In genomic region chr9:86449581-86449980, GRCm38 (mm10) we compare ENCODE assay signal across 9 mouse cellular contexts. TPM values are rescaled to one million over a fixed set of nuclear protein-coding genes. Genes with fewer than 3 reads are reported as not detected.
DNase-seq lines count a peak whose midpoint lies in the region; ATAC-seq and TF ChIP-seq lines count a peak whose summit lies in the region.
"Had no signal": no experiment of that assay in that cellular context is flagged by ENCODE, and none has a peak within 500 bp of the region (broad histone marks: within the 10 kb centered on the region; RNA-seq: fewer than 3 reads in every experiment).

No protein-coding gene starts in this region.

- no peak overlapping the region for H3K4me2 ChIP-seq in embryonic facial prominence, embryonic 14.5 days (ENCODE audit: low read depth, low read length)
- no peak overlapping the region for H3K4me2 ChIP-seq in kidney, embryonic 14.5 days (replicated peaks; ENCODE audit: low read depth, low read length)
- no peak overlapping the region for H3K4me2 ChIP-seq in liver, embryonic 14.5 days (ENCODE audit: low read depth)
- H3K4me2 ChIP-seq in neural tube, embryonic 13.5 days = 0 out of 2 replicates have a peak overlapping the region, but pooled peaks have one; percentile 25
- H3K4me2 ChIP-seq: embryonic facial prominence, embryonic 15.5 days had no signal

- peaks cover 5% of the 10 kb centered on the region; the same call in 1 of the 2 replicates for H3K27me3 ChIP-seq in embryonic facial prominence, embryonic 14.5 days (replicated peaks; ENCODE audit: control insufficient read depth, insufficient read depth, low read length)
- H3K27me3 ChIP-seq in kidney, embryonic 14.5 days (ENCODE audit: control insufficient read depth, insufficient read depth, low read length) = no peaks in the 10 kb centered on the region
- H3K27me3 ChIP-seq in liver, embryonic 14.5 days (ENCODE audit: control insufficient read depth, insufficient read depth, low read length) = no peaks in the 10 kb centered on the region
- no peaks in the 10 kb centered on the region for H3K27me3 ChIP-seq in neural tube, embryonic 13.5 days
- H3K27me3 ChIP-seq in testis, adult 2 months (ENCODE audit: control insufficient read depth, insufficient read depth, low read length) = no peaks in the 10 kb centered on the region
- H3K27me3 ChIP-seq: embryonic facial prominence, embryonic 15.5 days had no signal

- peak; percentile 68 for ATAC-seq in embryonic facial prominence, embryonic 14.5 days (ENCODE audit: low read depth)
- peak; percentile 66 for ATAC-seq in kidney, embryonic 14.5 days (ENCODE audit: low FRiP score, low TSS enrichment)
- 0 out of 2 replicates have a peak, but pooled peaks have one; percentile 37 for ATAC-seq in liver, embryonic 14.5 days (ENCODE audit: insufficient read depth)
- ATAC-seq in neural tube, embryonic 13.5 days (ENCODE audit: low read depth) = peak; percentile 66; the same call in 1 of the 2 replicates

- 3% methylated on average over 11 of the region's 11 CpGs for WGBS in embryonic facial prominence, embryonic 14.5 days
- WGBS in kidney, embryonic 14.5 days = 3% methylated on average over 11 of the region's 11 CpGs
- 11% methylated on average over 11 of the region's 11 CpGs for WGBS in liver, embryonic 14.5 days (ENCODE audit: insufficient replicate concordance)
- 4% methylated on average over 11 of the region's 11 CpGs for WGBS in neural tube, embryonic 13.5 days

- TF ChIP-seq EP300 in liver, embryonic 14.5 days (IDR thresholded peaks at IDR 0.05; ENCODE audit: low read depth) = no peak

- H3K9ac ChIP-seq in embryonic facial prominence, embryonic 14.5 days (ENCODE audit: low read depth, low read length) = no peak overlapping the region
- H3K9ac ChIP-seq in kidney, embryonic 14.5 days (ENCODE audit: low read depth, low read length) = no peak overlapping the region
- H3K9ac ChIP-seq in liver, embryonic 14.5 days (replicated peaks) = no peak overlapping the region
- no peak overlapping the region for H3K9ac ChIP-seq in neural tube, embryonic 13.5 days
- H3K9ac ChIP-seq: embryonic facial prominence, embryonic 15.5 days had no signal

- peak; percentile 96 for TF ChIP-seq CTCF in liver, embryonic 14.5 days (IDR thresholded peaks at IDR 0.05; ENCODE audit: low read depth)
- TF ChIP-seq CTCF in testis, adult 2 months (IDR thresholded peaks at IDR 0.05; ENCODE audit: control insufficient read depth, insufficient read depth, insufficient replicate concordance, low read depth, low read length) = peak; percentile 94

- H3K4me3 ChIP-seq in embryonic facial prominence, embryonic 14.5 days (ENCODE audit: low read depth, low read length) = no peak overlapping the region
- no peak overlapping the region for H3K4me3 ChIP-seq in kidney, embryonic 14.5 days (ENCODE audit: low read length)
- H3K4me3 ChIP-seq in liver, embryonic 14.5 days (ENCODE audit: insufficient read depth in 1 of 2, low read depth in 2 of 2, low read length in 2 of 2) = no peak overlapping the region
- H3K4me3 ChIP-seq in neural tube, embryonic 13.5 days = no peak overlapping the region
- H3K4me3 ChIP-seq in testis, adult 2 months (ENCODE audit: control insufficient read depth, low read depth, low read length) = no peak overlapping the region
- H3K4me3 ChIP-seq: embryonic facial prominence, embryonic 15.5 days had no signal

- no peaks in the 10 kb centered on the region for H3K4me1 ChIP-seq in embryonic facial prominence, embryonic 14.5 days (ENCODE audit: control insufficient read depth, insufficient read depth, low read length)
- H3K4me1 ChIP-seq in kidney, embryonic 14.5 days (ENCODE audit: control insufficient read depth, insufficient read depth, low read length) = peaks cover 11% of the 10 kb centered on the region; the same call in 1 of the 2 replicates
- H3K4me1 ChIP-seq in liver, embryonic 14.5 days (replicated peaks; ENCODE audit: control insufficient read depth in 2 of 2, insufficient read depth in 2 of 2, low read length in 1 of 2) = peaks cover 0 to 3% of the 10 kb centered on the region in 2 experiments; a peak in 1 of 4 replicates
- H3K4me1 ChIP-seq in neural tube, embryonic 13.5 days (replicated peaks) = peaks cover 7% of the 10 kb centered on the region
- no peaks in the 10 kb centered on the region for H3K4me1 ChIP-seq in testis, adult 2 months (ENCODE audit: control insufficient read depth, insufficient read depth, low read length)

- H3K9me3 ChIP-seq in embryonic facial prominence, embryonic 14.5 days (ENCODE audit: control insufficient read depth, low read length) = no peaks in the 10 kb centered on the region
- no peaks in the 10 kb centered on the region; the same call in 1 of the 2 replicates for H3K9me3 ChIP-seq in kidney, embryonic 14.5 days (ENCODE audit: control insufficient read depth, low read length)
- no peaks in the 10 kb centered on the region for H3K9me3 ChIP-seq in liver, embryonic 14.5 days (ENCODE audit: control insufficient read depth, low read length)
- H3K9me3 ChIP-seq in neural tube, embryonic 13.5 days = 0 out of 2 replicates have a peak, but pooled peaks cover 4% of the 10 kb centered on the region
- H3K9me3 ChIP-seq: embryonic facial prominence, embryonic 15.5 days had no signal

- TF ChIP-seq POLR2A in testis, adult 2 months (IDR thresholded peaks at IDR 0.05; ENCODE audit: control insufficient read depth, low read depth, low read length) = no peak

- no peaks in the 10 kb centered on the region for H3K36me3 ChIP-seq in embryonic facial prominence, embryonic 14.5 days (ENCODE audit: control insufficient read depth, insufficient read depth, low read length)
- no peaks in the 10 kb centered on the region for H3K36me3 ChIP-seq in kidney, embryonic 14.5 days (ENCODE audit: control insufficient read depth, insufficient read depth, low read length)
- H3K36me3 ChIP-seq in liver, embryonic 14.5 days (replicated peaks; ENCODE audit: control insufficient read depth, insufficient read depth, low read depth) = no peaks in the 10 kb centered on the region
- no peaks in the 10 kb centered on the region for H3K36me3 ChIP-seq in neural tube, embryonic 13.5 days
- H3K36me3 ChIP-seq in testis, adult 2 months (ENCODE audit: control insufficient read depth, insufficient read depth, low read length) = no peaks in the 10 kb centered on the region
- H3K36me3 ChIP-seq: embryonic facial prominence, embryonic 15.5 days had no signal

- DNase-seq in CD4-positive helper T cell, adult 2 months (ENCODE audit: low read depth, low spot score) = peak; percentile 54
- peak; percentile 37 to 61 for DNase-seq in adrenal gland, postnatal 4 days (ENCODE audit: low spot score in 2 of 2)
- peak; percentile 76 for DNase-seq in embryonic facial prominence, embryonic 14.5 days (ENCODE audit: low spot score)
- peak; percentile 27 to 51 for DNase-seq in heart, adult 9 months (ENCODE audit: low spot score in 2 of 2)
- peak; percentile 30 to 49 (median 33) for DNase-seq in liver, embryonic 14.5 days (ENCODE audit: low read depth in 3 of 3, low spot score in 3 of 3)

- H3K27ac ChIP-seq in embryonic facial prominence, embryonic 14.5 days (replicated peaks; ENCODE audit: low read depth, low read length) = no peak overlapping the region
- no peak overlapping the region for H3K27ac ChIP-seq in kidney, embryonic 14.5 days (ENCODE audit: low read depth, low read length)
- no peak overlapping the region for H3K27ac ChIP-seq in liver, embryonic 14.5 days
- no peak overlapping the region for H3K27ac ChIP-seq in neural tube, embryonic 13.5 days (replicated peaks)
- no peak overlapping the region for H3K27ac ChIP-seq in testis, adult 2 months (ENCODE audit: control insufficient read depth, insufficient read depth, low read depth, low read length)
- H3K27ac ChIP-seq: embryonic facial prominence, embryonic 15.5 days had no signal

RNA-seq across cellular contexts. Expression of gene Ube2cbp, which starts 15.2 kb away (rescaled TPM):
- total RNA-seq in adrenal gland, postnatal 4 days (2021) = 1 to 10 TPM; 4.3 to 5.1 TPM
- 4.1 and 5.0 TPM in 2 replicates for polyA plus RNA-seq in embryonic facial prominence, embryonic 14.5 days (2014; fragmentation: Nextera tagmentation; extraction: Ambion mirVana)
- polyA plus RNA-seq in kidney, embryonic 14.5 days (2014; fragmentation: Nextera tagmentation; extraction: Ambion mirVana) = 10.4 and 12.8 TPM in 2 replicates
- polyA plus RNA-seq in liver, embryonic 14.5 days (2012; rRNA removed) = 1.0 and 1.5 TPM in 2 replicates
- 2.3 and 3.4 TPM in 2 replicates for polyA plus RNA-seq in liver, embryonic 14.5 days (2014; fragmentation: Nextera tagmentation; extraction: Ambion mirVana)
- polyA plus RNA-seq in neural tube, embryonic 13.5 days (2015; fragmentation: Nextera tagmentation; extraction: Ambion mirVana) = 7.2 and 9.7 TPM in 2 replicates
- 0.89 and 0.95 TPM in 2 replicates for polyA plus RNA-seq in testis, adult 2 months (2012; rRNA removed)

RNA-seq across cellular contexts. Expression of gene Dop1a, which starts 17.4 kb away (rescaled TPM):
- total RNA-seq in adrenal gland, postnatal 4 days (2021) = 10 to 100 TPM; 34.3 to 35.3 TPM
- 19.2 and 20.8 TPM in 2 replicates for polyA plus RNA-seq in embryonic facial prominence, embryonic 14.5 days (2014; fragmentation: Nextera tagmentation; extraction: Ambion mirVana)
- polyA plus RNA-seq in kidney, embryonic 14.5 days (2014; fragmentation: Nextera tagmentation; extraction: Ambion mirVana) = 15.7 and 18.5 TPM in 2 replicates
- 3.9 and 4.6 TPM in 2 replicates for polyA plus RNA-seq in liver, embryonic 14.5 days (2012; rRNA removed)
- polyA plus RNA-seq in liver, embryonic 14.5 days (2014; fragmentation: Nextera tagmentation; extraction: Ambion mirVana) = 3.1 and 5.4 TPM in 2 replicates
- polyA plus RNA-seq in neural tube, embryonic 13.5 days (2015; fragmentation: Nextera tagmentation; extraction: Ambion mirVana) = 28.4 and 28.8 TPM in 2 replicates
- 13.0 and 14.5 TPM in 2 replicates for polyA plus RNA-seq in testis, adult 2 months (2012; rRNA removed)
